Mouse (Mus musculus): Measurements from ENCODE around the gene Clpsl2. TPM values are rescaled to one million over a fixed set of nuclear protein-coding genes. Genes with fewer than 3 reads are reported as not detected.

The Clpsl2 gene
- polyA plus RNA-seq, 1 experiment from 2014 or later, result not detected

DNA sequence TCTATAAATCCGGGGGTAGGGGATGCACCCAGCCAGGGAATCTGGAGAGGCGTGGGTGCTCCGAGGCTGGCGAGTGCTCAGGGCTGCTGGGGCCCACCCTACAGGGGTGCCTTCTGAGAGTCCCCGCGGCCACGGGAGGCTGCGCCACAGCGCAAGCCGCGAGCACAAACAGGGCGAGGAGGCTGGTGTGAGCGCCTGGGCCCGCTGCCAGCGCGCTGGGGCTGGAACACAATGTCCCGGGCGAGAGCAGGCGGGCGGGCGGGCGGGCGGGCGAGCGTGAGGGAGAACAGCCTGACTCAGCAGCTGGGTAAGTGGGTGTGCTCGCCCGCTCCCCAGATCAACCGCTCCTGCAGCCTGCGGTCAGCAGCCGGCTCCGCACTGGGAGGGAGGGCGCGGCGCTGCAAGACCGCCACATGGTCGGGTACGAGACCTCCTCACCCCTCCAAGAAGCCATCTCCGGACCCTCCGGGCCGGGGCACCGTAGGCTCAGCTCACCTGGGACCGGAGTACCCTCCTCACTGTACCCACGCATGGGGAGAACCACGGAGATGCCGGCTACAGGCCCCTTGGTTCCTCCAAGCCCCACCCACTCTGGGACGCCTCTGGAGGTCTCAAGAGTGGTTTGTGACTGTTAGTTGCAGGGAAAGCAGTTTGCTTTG lies 31.1 kb upstream of the Clpsl2 start:
- under 1% methylated on average over 31 of the region's 46 CpGs for WGBS
- Histone ChIP-seq H3K36me3 (ENCODE audit: control insufficient read depth, insufficient read depth, low read length) (no peaks in the 10 kb centered on the region), H3K9me3 (ENCODE audit: control insufficient read depth, low read length) (no peaks in the 10 kb centered on the region), H3K4me3 (ENCODE audit: low read length) (peak overlapping the region; percentile 53), H3K4me1 (ENCODE audit: control insufficient read depth, insufficient read depth, low read depth, low read length) (peaks cover 18% of the 10 kb centered on the region), H3K27me3 (replicated peaks; ENCODE audit: control insufficient read depth, insufficient read depth, low read length) (peaks cover 6% of the 10 kb centered on the region), H3K27ac (ENCODE audit: low read depth, low read length) (peak overlapping the region; percentile 72), H3K9ac (ENCODE audit: low read depth, low read length) (peak overlapping the region; percentile 77), H3K4me2 (ENCODE audit: low read length) (peak overlapping the region; percentile 94)
- ATAC-seq, result peak; percentile 70

DNA sequence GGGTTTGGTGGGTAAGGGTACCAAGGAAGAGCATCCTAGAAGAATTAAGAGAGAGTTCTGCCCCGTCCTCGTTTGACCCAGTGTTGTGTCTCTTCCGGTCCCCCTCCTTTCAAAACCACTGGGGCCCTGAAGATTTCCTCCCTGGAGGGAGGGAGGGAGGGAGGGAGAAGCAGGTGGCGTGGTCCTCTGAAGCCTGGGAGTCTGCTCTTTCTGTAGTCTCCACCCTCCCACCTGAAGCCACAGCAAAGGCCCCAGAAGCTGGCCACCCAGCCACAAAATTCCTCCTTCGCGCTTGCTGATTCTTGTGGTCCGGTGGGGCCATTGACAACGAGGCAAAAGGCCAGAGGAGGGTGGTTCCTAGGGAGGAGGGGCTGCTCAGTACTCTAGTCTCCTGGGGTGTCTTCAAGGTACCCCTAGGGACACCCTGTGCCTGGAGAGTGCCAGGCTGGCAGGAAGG lies 30.6 kb upstream of the Clpsl2 start:
- Histone ChIP-seq H3K36me3 (ENCODE audit: control insufficient read depth, insufficient read depth, low read length) (no peaks in the 10 kb centered on the region), H3K27me3 (replicated peaks; ENCODE audit: control insufficient read depth, insufficient read depth, low read length) (peaks cover 6% of the 10 kb centered on the region), H3K9me3 (ENCODE audit: control insufficient read depth, low read length) (no peaks in the 10 kb centered on the region), H3K4me2 (ENCODE audit: low read length) (peak overlapping the region; percentile 94), H3K9ac (ENCODE audit: low read depth, low read length) (peak overlapping the region; percentile 77), H3K27ac (ENCODE audit: low read depth, low read length) (peak overlapping the region; percentile 72), H3K4me1 (ENCODE audit: control insufficient read depth, insufficient read depth, low read depth, low read length) (peaks cover 21% of the 10 kb centered on the region), H3K4me3 (ENCODE audit: low read length) (peak overlapping the region; percentile 53)
- WGBS, result 9% methylated on average over 8 of the region's 8 CpGs
- ATAC-seq, result no peak

DNA sequence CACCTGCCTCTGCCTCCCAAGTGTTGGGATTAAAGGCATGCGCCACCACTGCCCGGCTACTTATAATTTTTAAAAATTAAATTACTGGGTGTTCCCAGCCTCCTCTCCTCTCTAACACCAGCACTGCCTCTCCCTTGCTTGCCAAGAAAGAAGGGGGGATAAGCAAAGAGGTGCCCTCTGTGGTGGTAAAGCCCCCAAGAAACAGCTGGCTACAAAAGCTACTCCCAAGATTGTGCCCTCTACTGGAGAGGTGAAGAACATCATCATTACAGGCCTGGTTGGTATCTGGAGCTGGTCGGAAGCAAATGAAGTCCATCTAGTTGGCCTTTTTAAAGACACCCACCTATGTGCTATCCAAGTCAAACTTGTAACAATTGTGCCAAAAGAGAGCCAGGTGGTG lies 29.4 kb upstream of the Clpsl2 start:
- 97% methylated on average over 3 of the region's 3 CpGs for WGBS
- no peak overlapping the region for H3K27ac ChIP-seq (ENCODE audit: low read depth, low read length)
- no peak overlapping the region for H3K4me3 ChIP-seq (ENCODE audit: low read length)
- H3K9me3 ChIP-seq (ENCODE audit: control insufficient read depth, low read length), result no peaks in the 10 kb centered on the region
- H3K9ac ChIP-seq (ENCODE audit: low read depth, low read length), result no peak overlapping the region
- no peaks in the 10 kb centered on the region for H3K36me3 ChIP-seq (ENCODE audit: control insufficient read depth, insufficient read depth, low read length)
- H3K27me3 ChIP-seq (replicated peaks; ENCODE audit: control insufficient read depth, insufficient read depth, low read length), result peaks cover 6% of the 10 kb centered on the region
- H3K4me2 ChIP-seq (ENCODE audit: low read length), result no peak overlapping the region
- ATAC-seq, result no peak
- H3K4me1 ChIP-seq (ENCODE audit: control insufficient read depth, insufficient read depth, low read depth, low read length), result peaks cover 21% of the 10 kb centered on the region

DNA sequence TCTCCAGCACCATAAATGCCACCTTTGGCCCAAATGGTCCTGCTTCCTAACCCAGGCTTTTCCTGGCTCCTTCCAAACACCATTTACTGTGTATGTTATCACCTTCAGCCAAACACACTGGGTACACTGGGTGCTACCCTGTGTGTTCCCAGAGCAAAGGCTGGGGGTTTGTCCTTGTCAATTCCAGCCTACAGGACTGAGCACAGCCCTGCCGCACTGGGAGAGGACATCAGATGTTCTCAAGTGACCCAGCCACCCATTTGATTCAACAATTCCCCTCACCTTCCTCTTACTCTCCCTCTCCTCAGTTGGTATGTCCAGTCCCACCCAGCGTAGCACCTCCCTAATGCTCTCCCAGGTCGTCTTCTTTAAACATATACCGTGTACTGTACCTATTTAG lies 28.6 kb upstream of the Clpsl2 start:
- 91% methylated on average over 4 of the region's 4 CpGs for WGBS

DNA sequence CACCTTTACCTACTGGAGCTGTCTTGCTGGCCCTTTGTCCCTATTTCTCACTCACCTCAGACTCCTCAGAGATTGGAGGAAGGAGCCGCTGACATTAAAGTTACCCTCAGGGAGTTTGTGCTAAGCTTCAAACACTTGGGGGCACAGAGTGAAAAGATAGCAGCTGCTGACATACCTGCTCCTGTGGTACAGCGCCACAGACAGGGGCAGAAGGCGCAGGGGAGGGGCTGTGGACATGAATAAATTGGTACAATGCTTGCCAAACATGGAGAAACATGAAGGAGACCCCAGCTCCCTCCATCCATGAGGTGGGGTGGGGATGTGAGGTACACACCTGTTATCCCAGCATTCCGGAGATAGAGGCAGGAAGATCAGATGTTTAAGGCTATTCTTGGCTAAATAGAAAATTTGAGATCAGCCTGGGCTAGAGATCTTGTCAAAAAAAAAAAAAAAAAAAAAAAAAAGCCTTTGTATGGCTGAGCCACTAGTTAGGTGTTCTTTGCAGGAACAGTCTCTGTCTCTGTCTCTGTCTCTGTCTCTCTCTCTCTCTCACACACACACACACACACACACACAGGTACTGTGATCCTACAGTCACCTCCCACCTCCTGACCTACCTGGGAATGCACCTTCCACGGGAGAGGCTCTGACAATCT lies 28.0 kb upstream of the Clpsl2 start:
- H3K9me3 ChIP-seq (ENCODE audit: control insufficient read depth, low read length), result no peaks in the 10 kb centered on the region
- H3K4me2 ChIP-seq (ENCODE audit: low read length), result no peak overlapping the region
- H3K27ac ChIP-seq (ENCODE audit: low read depth, low read length), result no peak overlapping the region
- no peak overlapping the region for H3K4me3 ChIP-seq (ENCODE audit: low read length)
- H3K4me1 ChIP-seq (ENCODE audit: control insufficient read depth, insufficient read depth, low read depth, low read length), result peaks cover 21% of the 10 kb centered on the region
- no peak overlapping the region for H3K9ac ChIP-seq (ENCODE audit: low read depth, low read length)
- no peak for ATAC-seq
- WGBS, result 63% methylated on average over 5 of the region's 5 CpGs
- peaks cover 6% of the 10 kb centered on the region for H3K27me3 ChIP-seq (replicated peaks; ENCODE audit: control insufficient read depth, insufficient read depth, low read length)
- no peaks in the 10 kb centered on the region for H3K36me3 ChIP-seq (ENCODE audit: control insufficient read depth, insufficient read depth, low read length)

More for the DNA sequence above, 28.6 kb upstream of the Clpsl2 start:
- Histone ChIP-seq H3K27ac (ENCODE audit: low read depth, low read length) (no peak overlapping the region), H3K4me2 (ENCODE audit: low read length) (no peak overlapping the region), H3K9me3 (ENCODE audit: control insufficient read depth, low read length) (no peaks in the 10 kb centered on the region), H3K9ac (ENCODE audit: low read depth, low read length) (no peak overlapping the region), H3K27me3 (replicated peaks; ENCODE audit: control insufficient read depth, insufficient read depth, low read length) (peaks cover 6% of the 10 kb centered on the region), H3K4me1 (ENCODE audit: control insufficient read depth, insufficient read depth, low read depth, low read length) (peaks cover 21% of the 10 kb centered on the region), H3K4me3 (ENCODE audit: low read length) (no peak overlapping the region), H3K36me3 (ENCODE audit: control insufficient read depth, insufficient read depth, low read length) (no peaks in the 10 kb centered on the region)
- no peak for ATAC-seq

DNA sequence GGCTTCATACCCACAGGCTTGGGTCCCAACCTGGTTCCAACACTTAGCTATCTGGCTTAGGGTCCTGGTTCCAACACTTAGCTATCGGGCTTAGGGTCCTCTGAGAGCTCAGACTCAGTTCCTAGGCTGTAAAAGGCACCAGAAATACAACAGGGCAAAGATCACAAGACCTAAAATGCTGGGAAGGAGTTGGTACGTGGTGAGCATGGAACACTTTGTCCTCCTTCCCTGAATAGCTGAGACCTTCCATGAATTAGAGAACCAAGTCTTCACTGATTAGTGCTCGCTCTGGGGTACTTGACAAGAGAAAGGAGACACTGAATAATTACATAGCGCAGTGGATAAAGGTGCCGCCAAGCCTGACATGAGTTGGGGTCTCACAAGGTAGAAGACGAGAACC lies 27.3 kb upstream of the Clpsl2 start:
- peaks cover 6% of the 10 kb centered on the region for H3K27me3 ChIP-seq (replicated peaks; ENCODE audit: control insufficient read depth, insufficient read depth, low read length)
- peak overlapping the region; percentile 97; the same call in 1 of the 2 replicates for H3K9ac ChIP-seq (ENCODE audit: low read depth, low read length)
- peak overlapping the region; percentile 81 for H3K4me3 ChIP-seq (ENCODE audit: low read length)
- WGBS, result 32% methylated on average over 6 of the region's 6 CpGs
- peak overlapping the region; percentile 97 for H3K4me2 ChIP-seq (ENCODE audit: low read length)
- no peaks in the 10 kb centered on the region for H3K36me3 ChIP-seq (ENCODE audit: control insufficient read depth, insufficient read depth, low read length)
- peaks cover 21% of the 10 kb centered on the region for H3K4me1 ChIP-seq (ENCODE audit: control insufficient read depth, insufficient read depth, low read depth, low read length)
- H3K9me3 ChIP-seq (ENCODE audit: control insufficient read depth, low read length), result no peaks in the 10 kb centered on the region
- no peak for ATAC-seq
- peak overlapping the region; percentile 97; the same call in 1 of the 2 replicates for H3K27ac ChIP-seq (ENCODE audit: low read depth, low read length)

DNA sequence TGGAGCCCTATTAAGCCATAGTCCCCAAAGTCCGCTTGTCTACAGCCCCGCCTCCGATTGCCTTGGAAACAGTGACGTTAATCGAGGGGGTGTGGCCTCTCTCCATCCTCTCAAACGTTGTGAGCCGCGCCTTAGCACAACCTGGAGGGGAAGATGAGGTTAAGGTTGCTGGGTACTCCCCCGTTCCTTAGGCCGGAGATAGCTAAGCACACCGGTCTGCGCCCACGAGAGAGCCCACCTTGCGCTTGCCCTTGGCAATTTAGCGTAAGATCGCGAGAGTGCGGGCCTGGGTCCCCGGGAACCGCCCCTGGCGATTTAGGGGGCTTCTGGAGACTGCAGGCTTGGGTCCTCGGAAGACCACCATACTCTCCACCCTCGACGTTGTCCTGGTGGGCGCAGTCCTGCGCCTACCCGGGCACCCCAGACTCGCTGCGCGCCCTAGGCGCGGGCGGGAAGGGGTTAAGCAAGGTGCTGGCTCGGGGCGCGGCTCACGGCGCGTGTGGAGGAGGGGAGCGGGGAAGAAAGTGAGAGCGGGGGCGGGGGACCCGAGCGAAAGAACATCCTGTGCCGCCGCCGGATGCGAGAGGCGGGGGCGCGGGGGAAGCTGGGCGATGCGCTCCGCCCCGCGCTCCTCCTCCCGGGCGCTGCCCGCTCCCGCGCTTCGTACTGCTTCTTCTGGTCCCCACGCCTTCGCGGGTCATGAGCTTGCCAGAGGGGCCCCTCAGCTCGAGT lies 26.4 kb upstream of the Clpsl2 start:
- Histone ChIP-seq H3K9me3 (ENCODE audit: control insufficient read depth, low read length) (no peaks in the 10 kb centered on the region), H3K4me3 (ENCODE audit: low read length) (peak overlapping the region; percentile 81), H3K9ac (ENCODE audit: low read depth, low read length) (peak overlapping the region; percentile 97), H3K27ac (ENCODE audit: low read depth, low read length) (peak overlapping the region; percentile 97), H3K4me1 (ENCODE audit: control insufficient read depth, insufficient read depth, low read depth, low read length) (peaks cover 21% of the 10 kb centered on the region), H3K27me3 (replicated peaks; ENCODE audit: control insufficient read depth, insufficient read depth, low read length) (peaks cover 6% of the 10 kb centered on the region), H3K36me3 (ENCODE audit: control insufficient read depth, insufficient read depth, low read length) (no peaks in the 10 kb centered on the region), H3K4me2 (ENCODE audit: low read length) (peak overlapping the region; percentile 97)
- ATAC-seq, result peak; percentile 83
- under 1% methylated on average over 65 of the region's 66 CpGs for WGBS

DNA sequence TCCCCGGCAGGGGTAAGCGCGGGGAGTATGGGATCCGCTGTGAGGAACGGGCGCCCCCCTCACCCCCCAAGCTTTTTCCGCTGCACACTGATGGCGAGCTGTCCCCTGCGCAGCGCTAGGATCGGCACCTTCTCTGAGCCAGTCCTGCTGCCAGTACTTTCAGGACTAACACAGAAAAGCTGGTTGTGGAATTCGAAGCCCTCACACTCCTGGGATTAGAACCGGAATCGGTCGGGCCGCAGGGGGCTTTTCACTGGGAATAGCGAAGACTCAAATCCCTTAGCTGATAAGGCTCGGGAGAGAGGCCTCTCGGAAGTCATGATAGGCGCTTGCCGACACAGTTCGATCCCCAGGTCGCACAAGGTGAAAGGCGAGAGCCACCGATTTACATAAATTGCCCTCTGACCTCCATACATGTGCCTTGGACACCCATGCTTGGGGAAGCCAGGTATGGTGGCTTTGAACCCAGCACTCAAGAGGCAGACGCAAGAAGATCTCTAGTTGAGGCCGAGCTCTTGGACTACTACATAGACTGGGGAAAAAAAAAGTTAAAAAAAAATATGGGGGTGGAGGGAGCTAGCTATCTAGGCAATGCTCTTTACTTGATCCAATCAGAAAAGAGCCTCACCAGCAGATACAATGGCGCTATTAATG lies 25.7 kb upstream of the Clpsl2 start:
- H3K9me3 ChIP-seq (ENCODE audit: control insufficient read depth, low read length), result no peaks in the 10 kb centered on the region
- H3K36me3 ChIP-seq (ENCODE audit: control insufficient read depth, insufficient read depth, low read length), result no peaks in the 10 kb centered on the region
- H3K4me3 ChIP-seq (ENCODE audit: low read length), result peak overlapping the region; percentile 81
- H3K27me3 ChIP-seq (replicated peaks; ENCODE audit: control insufficient read depth, insufficient read depth, low read length), result peaks cover 6% of the 10 kb centered on the region
- H3K9ac ChIP-seq (ENCODE audit: low read depth, low read length), result peak overlapping the region; percentile 97
- ATAC-seq, result no peak
- peaks cover 19% of the 10 kb centered on the region for H3K4me1 ChIP-seq (ENCODE audit: control insufficient read depth, insufficient read depth, low read depth, low read length)
- 6% methylated on average over 28 of the region's 28 CpGs for WGBS
- peak overlapping the region; percentile 97 for H3K27ac ChIP-seq (ENCODE audit: low read depth, low read length)
- H3K4me2 ChIP-seq (ENCODE audit: low read length), result peak overlapping the region; percentile 97
